Mouse (Mus musculus): ENCODE data around the gene Gna15. TPM values are rescaled to one million over a fixed set of nuclear protein-coding genes. Genes with fewer than 3 reads are reported as not detected.
A peak's percentile ranks its signal among the peaks of the same experiment; 100 is the strongest.

Gene Gna15
- polyA plus RNA-seq, 1 experiment from 2014 or later = 7.3 TPM

- Histone ChIP-seq H3K4me2 (peak overlapping the region; percentile 96), H3K4me1 (peaks cover 69% of the 10 kb centered on the region), H3K9me3 (replicated peaks) (no peaks in the 10 kb centered on the region), H3K4me3 (peak overlapping the region; percentile 73), H3K9ac (peak overlapping the region; percentile 64), H3K36me3 (peaks cover 11% of the 10 kb centered on the region), H3K27me3 (replicated peaks) (peaks cover 8% of the 10 kb centered on the region; the same call in 1 of the 2 replicates), H3K27ac (peak overlapping the region; percentile 74)
- 72% methylated on average over 38 of the region's 38 CpGs for WGBS (ENCODE audit: insufficient replicate concordance)
- ATAC-seq = no peak
Observed at GRCm38 (mm10) chr10:81498316-81499249, 25.4 kb downstream of the Gna15 start.

DNA sequence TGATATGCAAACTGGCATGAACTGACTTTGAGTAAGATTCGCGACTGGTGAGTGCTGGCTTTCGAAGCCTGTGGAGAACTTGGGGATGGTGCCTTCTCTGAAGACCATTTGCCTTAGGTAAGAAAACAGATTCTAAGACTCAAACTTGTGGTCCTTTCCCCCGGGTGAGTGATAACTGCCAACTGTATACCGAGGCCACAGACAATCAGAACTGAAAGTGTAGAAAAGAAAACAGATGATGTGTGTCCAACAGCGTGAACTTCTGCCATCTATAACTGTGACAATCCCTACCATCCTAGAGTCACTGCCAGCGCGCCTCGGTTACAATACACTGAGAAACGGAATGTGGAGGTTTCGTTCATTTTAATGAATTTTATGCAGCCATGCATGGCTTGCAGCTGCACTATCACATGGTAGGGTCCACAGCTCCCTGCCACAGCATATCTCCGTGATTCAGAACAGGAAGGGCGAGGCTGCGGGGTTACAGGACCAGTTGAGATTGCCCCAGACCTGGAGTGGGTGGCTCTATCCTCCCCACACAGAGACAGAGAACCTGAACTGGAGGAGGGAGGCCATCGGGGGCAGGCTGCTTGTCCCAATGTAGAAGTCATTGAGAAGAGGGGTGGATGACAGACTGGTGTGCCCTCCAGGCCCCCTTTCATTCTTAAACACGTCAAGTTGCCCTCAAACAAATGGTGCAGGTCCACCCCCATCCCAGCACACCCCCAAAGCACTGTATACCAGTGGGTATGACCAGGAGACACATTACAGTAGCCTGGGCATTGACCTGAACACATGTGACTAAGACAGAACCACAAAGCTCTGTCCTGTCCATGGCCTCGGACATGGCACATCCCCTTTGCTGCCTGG is 26.4 kb downstream of the Gna15 start:
- H3K4me1 ChIP-seq = peaks cover 66% of the 10 kb centered on the region
- WGBS (ENCODE audit: insufficient replicate concordance) = 37% methylated on average over 17 of the region's 17 CpGs
- H3K9ac ChIP-seq = peak overlapping the region; percentile 64

DNA sequence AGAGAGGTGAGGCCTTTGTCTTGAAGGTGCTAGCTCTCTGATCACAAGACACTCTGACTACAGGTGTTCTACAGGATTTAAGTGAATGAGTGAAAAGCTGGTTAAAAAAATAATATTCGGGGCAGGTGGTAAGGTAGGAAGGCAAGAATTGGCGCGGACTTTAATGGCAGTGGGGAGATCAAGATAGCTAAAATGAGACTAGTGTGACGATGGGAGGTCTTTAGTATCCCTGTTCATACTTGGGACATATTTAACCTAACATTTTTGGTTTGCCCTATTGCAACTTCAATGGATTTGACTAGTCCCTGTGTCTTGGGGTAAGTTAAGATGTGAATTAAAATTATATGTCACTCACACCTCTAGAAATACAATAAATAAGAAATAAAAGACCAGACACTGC is 27.1 kb downstream of the Gna15 start:
- H3K4me3 ChIP-seq = peak overlapping the region; percentile 73
- peak overlapping the region; percentile 96 for H3K4me2 ChIP-seq
- no peaks in the 10 kb centered on the region for H3K9me3 ChIP-seq (replicated peaks)
- H3K9ac ChIP-seq = peak overlapping the region; percentile 64
- no peaks in the 10 kb centered on the region for H3K27me3 ChIP-seq (replicated peaks)
- peaks cover 28% of the 10 kb centered on the region for H3K36me3 ChIP-seq
- H3K4me1 ChIP-seq = peaks cover 60% of the 10 kb centered on the region
- ATAC-seq = no peak
- H3K27ac ChIP-seq = peak overlapping the region; percentile 74
- WGBS (ENCODE audit: insufficient replicate concordance) = 15% methylated on average over 4 of the region's 4 CpGs

More for the DNA sequence above, 26.4 kb downstream of the Gna15 start:
- Histone ChIP-seq H3K4me2 (peak overlapping the region; percentile 96), H3K27ac (peak overlapping the region; percentile 74), H3K9me3 (replicated peaks) (no peaks in the 10 kb centered on the region), H3K27me3 (replicated peaks) (no peaks in the 10 kb centered on the region), H3K4me3 (peak overlapping the region; percentile 73), H3K36me3 (peaks cover 21% of the 10 kb centered on the region)
- 0 out of 2 replicates have a peak, but pooled peaks have one; percentile 7 for ATAC-seq

- Histone ChIP-seq H3K4me3 (peak within 1 kb of the TSS; percentile 73), H3K9me3 (replicated peaks) (no peaks in the 10 kb centered on the region), H3K9ac (peak within 1 kb of the TSS; percentile 80), H3K4me2 (peak within 1 kb of the TSS; percentile 96), H3K27me3 (replicated peaks) (no peaks in the 10 kb centered on the region), H3K36me3 (peaks cover 33% of the 10 kb centered on the region), H3K27ac (peak within 1 kb of the TSS; percentile 77), H3K4me1 (peaks cover 59% of the 10 kb centered on the region)
- under 1% methylated on average over 42 of the region's 45 CpGs for WGBS (ENCODE audit: insufficient replicate concordance)
- ATAC-seq = peak; percentile 95
Observed at GRCm38 (mm10) chr10:81496264-81496901, 27.6 kb downstream of the Gna15 start, which contains the start of gene Ncln. Ncln (minus strand) TSS chr10:81496392.

DNA sequence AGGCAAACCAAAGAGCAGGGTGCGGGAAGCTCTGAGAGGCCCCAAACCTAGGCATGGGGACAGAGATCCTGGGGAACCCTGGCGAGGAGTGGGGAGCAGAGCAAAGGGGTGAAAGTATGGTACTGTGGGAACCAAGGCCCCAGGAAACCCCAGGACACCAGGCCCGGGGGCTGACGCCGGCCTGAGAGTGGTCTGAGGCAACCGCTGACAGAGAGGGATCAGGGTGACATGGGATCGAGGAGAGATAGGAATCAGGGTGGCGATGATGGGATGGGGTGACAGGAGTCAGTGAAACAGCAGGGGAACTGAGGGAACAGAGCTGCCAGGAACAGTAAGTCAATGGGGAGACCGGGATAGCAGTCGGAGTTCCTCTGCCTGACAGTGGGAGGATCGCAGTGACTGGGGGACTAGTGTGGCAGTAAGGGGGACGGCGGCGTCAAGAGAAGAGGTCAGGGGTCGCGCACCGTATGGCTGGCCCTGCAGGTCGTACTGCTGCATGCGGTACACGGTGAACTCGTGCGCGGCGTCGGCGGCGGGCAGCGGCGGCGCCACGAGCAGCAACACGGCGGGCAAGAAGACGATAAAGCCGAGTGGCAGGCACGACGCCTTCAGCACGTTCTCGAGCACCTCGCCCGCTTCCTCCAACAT is 28.3 kb downstream of the Gna15 start:
- WGBS (ENCODE audit: insufficient replicate concordance) = under 1% methylated on average over 41 of the region's 41 CpGs
- peaks cover 59% of the 10 kb centered on the region for H3K4me1 ChIP-seq
- no peaks in the 10 kb centered on the region for H3K27me3 ChIP-seq (replicated peaks)

DNA sequence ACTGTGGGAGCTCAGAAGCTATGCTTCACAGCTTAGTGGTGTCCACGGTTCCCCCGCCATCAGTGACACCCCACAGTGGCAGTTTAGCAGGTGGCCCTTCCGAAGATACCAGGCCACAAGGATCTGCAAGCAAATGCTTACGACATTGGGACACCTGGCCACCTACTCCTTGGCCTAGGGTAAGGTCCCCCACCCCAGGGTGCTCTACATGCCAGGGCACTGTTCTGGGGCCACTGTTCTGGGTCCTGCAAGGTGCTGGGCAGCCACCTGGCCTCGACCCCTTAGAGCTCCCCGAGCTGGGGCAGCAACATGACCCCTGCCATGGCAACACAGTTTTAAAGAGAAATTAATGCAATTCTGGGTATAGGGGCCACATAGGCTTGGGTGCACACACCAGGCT is 28.9 kb downstream of the Gna15 start:
- ATAC-seq = no peak
- Histone ChIP-seq H3K9ac (peak overlapping the region; percentile 80), H3K36me3 (peaks cover 46% of the 10 kb centered on the region), H3K4me2 (peak overlapping the region; percentile 96), H3K27me3 (replicated peaks) (no peaks in the 10 kb centered on the region), H3K27ac (peak overlapping the region; percentile 77), H3K4me3 (peak overlapping the region; percentile 73), H3K4me1 (peaks cover 58% of the 10 kb centered on the region), H3K9me3 (replicated peaks) (no peaks in the 10 kb centered on the region)
- 49% methylated on average over 6 of the region's 6 CpGs for WGBS (ENCODE audit: insufficient replicate concordance)

More for the DNA sequence above, 28.3 kb downstream of the Gna15 start:
- Histone ChIP-seq H3K4me3 (peak overlapping the region; percentile 73), H3K27ac (peak overlapping the region; percentile 77), H3K9ac (peak overlapping the region; percentile 80), H3K9me3 (replicated peaks) (no peaks in the 10 kb centered on the region), H3K36me3 (peaks cover 40% of the 10 kb centered on the region), H3K4me2 (peak overlapping the region; percentile 96)
- ATAC-seq = peak; percentile 21

DNA sequence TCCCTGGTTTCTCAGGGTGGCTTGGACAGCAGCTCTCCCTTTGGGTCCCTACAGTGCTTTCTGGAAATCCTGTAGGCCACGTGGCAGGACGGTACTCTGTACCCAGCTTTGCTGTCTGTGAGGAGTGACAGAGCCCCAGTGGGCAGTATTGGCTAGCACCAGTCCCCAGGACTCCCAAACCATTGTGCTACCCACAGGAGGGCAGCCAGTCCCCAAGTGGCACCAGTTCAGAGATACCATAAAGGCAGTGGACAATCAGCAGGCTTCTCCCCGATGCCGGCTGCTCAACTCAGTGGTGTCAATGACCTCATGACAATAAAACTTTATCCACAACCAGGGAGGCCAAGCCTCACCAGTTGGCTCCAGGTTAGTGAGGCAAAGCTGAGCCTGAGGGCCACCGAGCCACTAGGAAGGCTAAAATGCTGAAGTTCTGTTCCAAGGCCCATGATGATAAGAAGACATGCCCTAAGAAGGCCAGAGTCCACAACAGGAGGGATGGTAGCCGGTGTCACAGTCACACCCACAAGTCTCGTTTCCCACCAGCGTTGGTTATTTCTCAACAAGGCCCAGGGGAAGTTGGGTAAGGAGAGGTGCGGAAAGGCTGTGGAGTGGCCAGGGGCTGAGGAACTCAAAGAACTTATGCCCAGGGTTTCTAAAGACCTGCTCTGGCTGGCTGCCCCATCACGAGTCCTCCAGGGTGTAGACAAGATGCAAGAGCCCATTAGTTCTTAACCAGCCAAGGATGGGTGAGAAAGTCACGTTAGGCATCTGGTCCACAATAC is 29.6 kb downstream of the Gna15 start:
- H3K9me3 ChIP-seq (replicated peaks) = no peaks in the 10 kb centered on the region
- no peaks in the 10 kb centered on the region for H3K27me3 ChIP-seq (replicated peaks)
- peak overlapping the region; percentile 80 for H3K9ac ChIP-seq
- peak overlapping the region; percentile 96 for H3K4me2 ChIP-seq
- no peak for ATAC-seq
- WGBS (ENCODE audit: insufficient replicate concordance) = 60% methylated on average over 11 of the region's 11 CpGs
- H3K4me1 ChIP-seq = peaks cover 52% of the 10 kb centered on the region
- peak overlapping the region; percentile 73 for H3K4me3 ChIP-seq
- no peak overlapping the region; the same call in none of the 2 replicates for H3K27ac ChIP-seq
- peaks cover 53% of the 10 kb centered on the region for H3K36me3 ChIP-seq

DNA sequence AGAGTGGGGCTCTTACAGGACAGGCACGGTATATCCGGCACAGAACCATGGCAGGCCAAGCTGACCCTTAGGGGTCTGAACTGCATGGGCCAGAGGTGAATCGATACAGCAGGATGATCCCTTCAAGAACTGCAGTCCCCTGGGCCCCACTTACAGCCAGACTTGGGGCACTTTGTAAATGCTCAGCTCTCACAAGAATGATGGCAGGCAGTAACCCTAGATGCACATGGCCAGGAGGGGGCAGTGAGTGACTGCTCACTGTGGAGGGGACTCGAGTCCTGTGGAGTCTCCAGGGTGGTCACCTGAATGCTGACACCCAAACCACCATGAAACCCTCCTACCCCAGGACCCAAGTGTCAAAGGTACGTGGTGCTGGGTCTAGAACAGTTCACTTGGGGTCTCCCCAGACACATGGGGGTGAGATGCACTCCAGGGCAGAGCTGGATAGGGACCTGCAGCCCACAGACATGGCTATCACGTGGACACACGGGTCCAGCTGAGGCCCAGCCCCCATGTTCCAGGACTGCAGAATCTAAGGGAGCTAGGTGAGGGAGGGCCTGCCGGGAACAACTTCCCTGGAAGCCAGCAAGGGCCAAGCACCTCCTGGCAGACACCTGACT is 30.3 kb downstream of the Gna15 start:
- 0 out of 2 replicates have a peak overlapping the region, but pooled peaks have one; percentile 80 for H3K9ac ChIP-seq
- peaks cover 60% of the 10 kb centered on the region for H3K36me3 ChIP-seq

GRCm38 (mm10) chr10:81492606-81493240 is 31.3 kb downstream of the Gna15 start:
- Histone ChIP-seq H3K4me2 (no peak overlapping the region), H3K9me3 (replicated peaks) (no peaks in the 10 kb centered on the region), H3K4me1 (peaks cover 34% of the 10 kb centered on the region), H3K4me3 (no peak overlapping the region), H3K27ac (no peak overlapping the region), H3K36me3 (peaks cover 70% of the 10 kb centered on the region), H3K9ac (no peak overlapping the region), H3K27me3 (replicated peaks) (no peaks in the 10 kb centered on the region)
- ATAC-seq = no peak
- 85% methylated on average over 11 of the region's 11 CpGs for WGBS (ENCODE audit: insufficient replicate concordance)

More for the DNA sequence above, 30.3 kb downstream of the Gna15 start:
- H3K27ac ChIP-seq = no peak overlapping the region
- H3K4me2 ChIP-seq = peak overlapping the region; percentile 96; the same call in 1 of the 2 replicates
- no peaks in the 10 kb centered on the region for H3K27me3 ChIP-seq (replicated peaks)
- peaks cover 44% of the 10 kb centered on the region for H3K4me1 ChIP-seq
- 76% methylated on average over 8 of the region's 8 CpGs for WGBS (ENCODE audit: insufficient replicate concordance)
- H3K9me3 ChIP-seq (replicated peaks) = no peaks in the 10 kb centered on the region
- no peak for ATAC-seq
- no peak overlapping the region for H3K4me3 ChIP-seq

GRCm38 (mm10) chr10:81491018-81491417 is 33.0 kb downstream of the Gna15 start:
- Histone ChIP-seq H3K4me1 (peaks cover 24% of the 10 kb centered on the region), H3K36me3 (peaks cover 86% of the 10 kb centered on the region), H3K4me2 (no peak overlapping the region), H3K27ac (no peak overlapping the region), H3K27me3 (replicated peaks) (no peaks in the 10 kb centered on the region), H3K9ac (no peak overlapping the region), H3K4me3 (no peak overlapping the region), H3K9me3 (replicated peaks) (no peaks in the 10 kb centered on the region)
- WGBS (ENCODE audit: insufficient replicate concordance) = 89% methylated on average over 9 of the region's 9 CpGs
- no peak for ATAC-seq

Measured in liver, embryonic 12.5 days (tissue).